Mouse (Mus musculus) brown adipose tissue, adult 24 weeks (tissue): ENCODE results near the gene Hbb-bh1. TPM values are rescaled to one million over a fixed set of nuclear protein-coding genes. Genes with fewer than 3 reads are reported as not detected.
"Not testable (repeated sequence)": the region's sequence is repeated elsewhere in the genome, so short reads cannot be mapped to it uniquely, and the experiment has no call there.

ENCODE experiments used
- H3K27ac ChIP-seq: fragments of 200-500 bp; replicated peaks from 2 replicates; pipeline ENCODE4 v1.5.1; 2012; ENCODE audit warnings: low read depth, mild to moderate bottlenecking, low read length
- H3K4me1 ChIP-seq: fragments of 200-500 bp; 2 replicates; pipeline ENCODE4 v1.6.1; 2012; ENCODE audit warnings: low read length, mixed read lengths; ENCODE audit not compliant: control insufficient read depth, insufficient read depth, insufficient read length
- H3K4me3 ChIP-seq: fragments of 200-500 bp; 2 replicates; pipeline ENCODE4 v1.5.1; 2012; ENCODE audit warnings: low read depth, mild to moderate bottlenecking, low read length, moderate library complexity; ENCODE audit not compliant: insufficient read depth
- polyA plus RNA-seq: library from polyadenylated mRNA; stranded (reverse); fragments of >200 nt; gene quantifications from 2 replicates; pipeline ENCODE4 v1.2.4, GENCODE M21; 2012; ENCODE audit not compliant: missing spikeins, insufficient read depth, insufficient read length

Gene Hbb-bh1
- polyA plus RNA-seq, 1 experiment = not detected

DNA sequence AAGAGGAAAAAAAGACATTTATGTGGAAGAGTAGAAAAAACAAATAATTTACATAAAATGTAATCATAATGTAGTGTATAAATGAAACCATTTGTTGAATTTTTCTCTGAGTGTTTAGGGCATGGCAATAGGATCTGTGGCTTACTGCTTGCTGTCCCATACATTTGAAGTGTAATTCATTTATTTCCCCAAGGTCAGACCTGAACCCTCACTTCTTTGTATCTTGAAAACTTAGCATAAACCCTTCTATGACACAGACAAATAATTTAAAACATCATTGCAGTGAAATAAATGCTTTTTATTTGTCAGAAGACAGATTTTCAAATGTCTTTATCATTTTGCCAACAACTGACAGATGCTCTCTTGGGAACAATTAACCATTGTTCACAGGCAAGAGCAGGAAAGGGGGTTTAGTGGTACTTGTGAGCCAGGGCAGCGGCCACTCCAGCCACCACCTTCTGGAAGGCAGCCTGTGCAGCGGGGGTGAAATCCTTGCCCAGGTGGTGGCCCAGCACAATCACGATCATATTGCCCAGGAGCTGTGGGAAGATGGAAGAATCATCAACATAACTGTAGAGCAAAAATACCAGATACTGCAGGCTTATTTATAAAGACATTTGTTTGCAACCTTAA, 16.6 kb downstream of the Hbb-bh1 start:
- Histone ChIP-seq H3K27ac (no peak overlapping the region), H3K4me1 (no peaks in the 10 kb centered on the region), H3K4me3 (no peak overlapping the region)

DNA sequence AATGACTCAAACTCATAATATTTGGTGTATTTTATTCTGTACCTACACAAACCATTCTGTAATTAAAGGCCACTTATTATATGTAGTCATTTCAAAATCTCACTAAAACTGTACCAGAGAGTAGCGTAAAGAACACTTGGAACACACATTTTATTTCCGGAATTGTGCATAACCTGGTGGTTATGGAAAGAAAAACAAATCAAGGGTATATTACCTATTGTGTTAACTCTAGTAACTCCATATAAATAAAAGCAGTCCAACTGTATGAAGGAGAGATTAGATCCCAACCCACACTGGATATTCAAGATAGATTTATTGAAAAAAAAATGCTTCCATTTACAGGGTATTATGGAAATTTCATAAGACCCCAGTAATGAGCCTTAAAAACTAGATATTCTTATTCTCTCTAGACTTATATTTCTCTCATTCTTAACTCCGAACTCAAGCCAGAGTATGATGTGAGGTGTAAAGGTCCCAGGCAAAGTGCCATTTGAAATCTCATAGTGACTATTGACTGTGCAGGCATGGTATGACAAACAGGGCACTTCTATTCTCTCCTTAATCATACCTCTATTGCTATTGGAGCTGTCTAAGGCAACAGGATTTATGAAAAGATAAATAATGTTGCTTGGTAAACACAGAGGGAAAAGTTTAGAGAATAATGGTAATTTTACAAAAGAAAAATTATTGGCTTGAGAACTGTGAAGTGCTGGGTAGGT, 17.3 kb downstream of the Hbb-bh1 start:
- Histone ChIP-seq H3K4me1 (no peaks in the 10 kb centered on the region), H3K4me3 (no peak overlapping the region), H3K27ac (no peak overlapping the region)

DNA sequence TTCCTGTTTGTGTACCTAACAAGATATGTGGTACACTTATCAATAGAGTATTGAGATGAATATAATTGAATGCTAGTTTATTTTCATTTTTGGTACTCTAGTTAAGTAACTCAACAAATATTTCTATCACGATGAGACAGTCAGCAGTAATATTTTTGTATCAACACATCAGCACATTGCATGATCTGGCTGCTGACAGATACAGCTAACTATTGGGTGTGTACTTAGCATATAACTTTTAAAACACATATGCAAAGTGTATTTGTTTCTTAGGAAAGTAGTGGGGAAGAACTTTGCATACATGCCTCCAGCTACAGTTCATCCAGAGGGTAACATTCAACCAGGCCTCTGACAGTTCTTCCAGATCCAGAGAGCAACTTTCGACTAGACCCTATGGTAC, 18.4 kb downstream of the Hbb-bh1 start:
- no peaks in the 10 kb centered on the region for H3K4me1 ChIP-seq
- no peak overlapping the region for H3K27ac ChIP-seq
- no peak overlapping the region for H3K4me3 ChIP-seq

DNA sequence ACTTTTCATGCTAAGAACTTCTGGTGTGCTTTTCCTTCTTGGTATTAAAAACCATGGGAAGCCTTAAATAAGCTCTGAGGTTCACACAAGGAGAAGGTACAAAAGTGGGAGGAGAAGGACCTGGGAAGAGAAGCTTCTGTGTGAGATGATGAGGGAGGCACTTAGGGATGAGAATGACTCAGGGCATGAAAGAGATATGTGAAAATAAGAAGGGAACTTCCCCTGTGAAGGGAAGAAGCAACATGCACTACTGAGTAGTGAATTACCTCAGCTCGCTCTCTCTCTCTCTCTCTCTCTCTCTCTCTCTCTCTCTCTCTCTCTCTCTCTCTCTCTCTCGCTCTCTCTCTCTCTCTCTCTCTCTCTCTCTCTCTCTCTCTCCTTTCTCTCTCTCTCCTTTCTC, 27.9 kb downstream of the Hbb-bh1 start:
- H3K4me1 ChIP-seq = not testable (repeated sequence)

DNA sequence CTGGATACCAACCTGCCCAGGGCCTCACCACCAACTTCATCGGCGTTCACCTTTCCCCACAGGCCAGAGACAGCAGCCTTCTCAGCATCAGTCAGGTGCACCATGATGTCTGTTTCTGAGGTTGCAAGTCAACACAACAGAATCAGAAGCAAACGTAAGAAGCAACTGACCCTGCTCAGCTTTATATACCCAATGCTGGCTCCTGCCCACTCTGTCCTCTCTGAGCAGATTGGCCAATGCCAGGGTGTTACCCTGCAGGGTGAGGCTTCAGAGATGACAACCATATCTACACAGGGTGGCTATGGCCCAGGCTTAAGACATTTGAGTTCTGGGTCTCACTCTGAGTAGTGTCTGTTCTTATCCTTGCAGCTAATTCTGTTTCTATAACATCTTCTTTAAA, 29.2 kb downstream of the Hbb-bh1 start, which contains the start of gene Hbb-bt:
Hbb-bt (minus strand) TSS at position 231 of the 400 bp plus-strand sequence.
- H3K4me1 ChIP-seq = no peaks in the 10 kb centered on the region
- H3K27ac ChIP-seq = no peak within 1 kb of the TSS

More for the DNA sequence above, 27.9 kb downstream of the Hbb-bh1 start:
- not testable (repeated sequence) for H3K27ac ChIP-seq, H3K4me3 ChIP-seq

DNA sequence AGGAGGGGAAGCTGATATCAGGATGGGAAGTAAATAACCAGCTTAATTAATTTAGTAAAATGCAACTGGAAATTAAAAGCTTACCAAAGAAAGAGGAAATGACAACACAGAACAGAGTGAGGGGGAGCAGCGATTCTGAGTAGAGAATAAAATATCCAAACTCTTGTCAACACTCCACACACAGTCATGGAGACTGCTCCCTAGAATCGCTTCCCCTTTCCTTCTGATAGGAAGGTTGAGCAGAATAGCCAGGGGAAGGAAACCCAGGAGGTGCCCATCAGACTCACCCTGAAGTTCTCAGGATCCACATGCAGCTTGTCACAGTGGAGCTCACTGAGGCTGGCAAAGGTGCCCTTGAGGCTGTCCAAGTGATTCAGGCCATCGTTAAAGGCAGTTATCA, 29.8 kb downstream of the Hbb-bh1 start:
- not testable (repeated sequence) for H3K4me3 ChIP-seq

More for the DNA sequence above, 29.2 kb downstream of the Hbb-bh1 start, which contains the start of gene Hbb-bt:
- H3K4me3 ChIP-seq = no peak within 1 kb of the TSS

DNA sequence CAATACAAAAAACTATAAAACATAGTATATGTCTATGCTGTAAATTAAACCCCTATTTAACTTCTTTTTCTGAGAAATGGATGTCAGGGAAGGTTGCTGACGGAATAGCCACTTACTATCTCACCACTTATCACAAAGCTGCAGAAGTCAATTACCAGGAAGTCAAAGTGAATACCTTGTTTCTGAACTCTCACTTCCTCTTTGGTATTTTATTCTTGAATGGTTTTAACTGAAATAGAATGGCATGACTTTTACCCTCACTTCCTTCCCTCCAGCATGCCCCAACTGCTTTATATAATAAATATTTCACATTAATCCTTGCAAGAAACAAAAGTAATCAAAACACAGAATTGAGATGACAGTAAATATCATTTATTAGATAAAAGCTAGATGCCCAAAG, 30.8 kb downstream of the Hbb-bh1 start:
- no peak overlapping the region for H3K27ac ChIP-seq
- no peak overlapping the region for H3K4me3 ChIP-seq
- no peaks in the 10 kb centered on the region for H3K4me1 ChIP-seq

More for the DNA sequence above, 29.8 kb downstream of the Hbb-bh1 start:
- not testable (repeated sequence) for H3K4me1 ChIP-seq, H3K27ac ChIP-seq

DNA sequence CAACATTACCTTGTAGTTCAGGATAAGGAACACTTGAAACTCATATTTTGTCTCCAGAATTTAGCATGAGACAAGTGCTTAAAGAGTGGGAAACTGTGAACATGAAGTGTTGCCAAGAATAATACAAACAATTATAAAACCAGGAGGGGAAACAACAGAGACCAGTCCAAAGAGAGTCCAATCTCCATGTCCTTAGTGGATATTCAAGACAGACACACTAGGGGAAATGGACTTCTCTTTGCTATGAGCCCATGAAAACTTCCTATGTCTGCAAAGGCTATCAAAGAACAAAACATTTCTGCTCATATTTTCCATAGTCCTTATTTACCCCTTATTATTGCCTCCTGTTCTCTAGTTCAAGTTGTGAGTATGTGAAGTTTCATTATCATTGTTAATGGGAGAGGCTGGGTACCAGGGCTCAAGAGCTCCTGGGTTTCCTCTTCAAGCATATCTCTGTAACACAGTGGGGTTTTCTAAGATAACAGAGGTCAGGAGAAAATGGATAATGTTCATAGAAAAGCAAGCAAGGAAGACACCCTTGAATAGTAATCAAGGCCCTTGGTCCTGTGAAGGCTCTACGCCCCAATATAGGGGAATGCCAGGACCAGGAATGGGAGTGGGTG, 31.6 kb downstream of the Hbb-bh1 start:
- H3K4me3 ChIP-seq = no peak overlapping the region
- H3K27ac ChIP-seq = no peak overlapping the region
- no peaks in the 10 kb centered on the region for H3K4me1 ChIP-seq

DNA sequence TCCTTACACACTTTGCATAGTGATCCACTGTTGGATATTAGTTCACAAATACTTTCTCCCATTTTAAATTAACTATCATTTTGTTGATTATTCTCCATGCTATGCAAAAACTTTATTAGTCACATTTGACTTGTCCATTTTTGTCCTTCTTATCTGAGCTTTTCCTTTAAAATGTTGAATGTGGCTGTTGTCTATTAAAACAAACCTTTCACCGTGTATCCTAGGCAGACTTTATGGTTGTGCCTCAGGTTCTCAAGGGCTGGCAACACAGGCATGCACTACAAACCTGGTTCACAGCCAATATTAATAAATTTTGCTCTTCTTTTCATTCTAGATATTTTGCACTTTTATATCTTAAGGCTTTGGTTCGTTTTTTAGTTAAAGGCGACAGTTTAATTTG, 32.2 kb downstream of the Hbb-bh1 start:
- Histone ChIP-seq H3K27ac (no peak overlapping the region), H3K4me1 (no peaks in the 10 kb centered on the region)

DNA sequence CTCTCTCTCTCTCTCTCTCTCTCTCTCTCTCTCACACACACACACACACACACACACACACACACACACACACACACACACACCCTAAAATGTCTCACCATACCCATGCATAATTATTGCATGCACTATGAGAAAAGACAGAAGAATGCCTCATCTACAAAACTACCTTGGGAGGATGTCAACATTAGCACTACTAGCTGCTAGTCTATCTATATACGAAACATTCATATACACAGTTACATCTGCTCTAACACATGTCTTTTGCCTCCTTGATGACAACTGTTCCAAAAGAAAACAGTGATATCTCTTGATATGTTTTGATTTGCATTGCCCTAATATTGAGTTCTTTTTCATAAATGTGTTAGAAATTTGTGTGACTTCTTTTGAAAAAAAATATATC, 32.7 kb downstream of the Hbb-bh1 start:
- no peak overlapping the region for H3K4me3 ChIP-seq
- H3K27ac ChIP-seq = no peak overlapping the region
- H3K4me1 ChIP-seq = no peaks in the 10 kb centered on the region

More for the DNA sequence above, 32.2 kb downstream of the Hbb-bh1 start:
- no peak overlapping the region for H3K4me3 ChIP-seq

DNA sequence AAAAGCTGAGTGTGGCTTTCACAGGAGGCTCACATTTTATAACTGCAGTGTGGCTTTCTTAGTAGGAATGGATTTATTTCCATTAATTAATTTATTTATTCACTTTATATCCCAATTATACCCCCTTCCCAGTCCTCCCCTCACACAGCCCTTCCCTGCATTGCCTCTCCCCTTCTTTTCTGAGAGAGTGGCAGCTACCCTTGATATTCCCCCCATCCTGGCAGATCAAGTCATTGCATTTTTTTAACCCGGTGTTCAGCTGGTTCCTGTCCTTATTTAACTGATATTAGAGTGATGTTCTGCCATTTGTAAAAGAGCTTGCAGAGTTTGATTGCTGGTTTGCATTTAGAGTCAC, 33.2 kb downstream of the Hbb-bh1 start:
- Histone ChIP-seq H3K4me1 (no peaks in the 10 kb centered on the region), H3K27ac (no peak overlapping the region), H3K4me3 (no peak overlapping the region)

DNA sequence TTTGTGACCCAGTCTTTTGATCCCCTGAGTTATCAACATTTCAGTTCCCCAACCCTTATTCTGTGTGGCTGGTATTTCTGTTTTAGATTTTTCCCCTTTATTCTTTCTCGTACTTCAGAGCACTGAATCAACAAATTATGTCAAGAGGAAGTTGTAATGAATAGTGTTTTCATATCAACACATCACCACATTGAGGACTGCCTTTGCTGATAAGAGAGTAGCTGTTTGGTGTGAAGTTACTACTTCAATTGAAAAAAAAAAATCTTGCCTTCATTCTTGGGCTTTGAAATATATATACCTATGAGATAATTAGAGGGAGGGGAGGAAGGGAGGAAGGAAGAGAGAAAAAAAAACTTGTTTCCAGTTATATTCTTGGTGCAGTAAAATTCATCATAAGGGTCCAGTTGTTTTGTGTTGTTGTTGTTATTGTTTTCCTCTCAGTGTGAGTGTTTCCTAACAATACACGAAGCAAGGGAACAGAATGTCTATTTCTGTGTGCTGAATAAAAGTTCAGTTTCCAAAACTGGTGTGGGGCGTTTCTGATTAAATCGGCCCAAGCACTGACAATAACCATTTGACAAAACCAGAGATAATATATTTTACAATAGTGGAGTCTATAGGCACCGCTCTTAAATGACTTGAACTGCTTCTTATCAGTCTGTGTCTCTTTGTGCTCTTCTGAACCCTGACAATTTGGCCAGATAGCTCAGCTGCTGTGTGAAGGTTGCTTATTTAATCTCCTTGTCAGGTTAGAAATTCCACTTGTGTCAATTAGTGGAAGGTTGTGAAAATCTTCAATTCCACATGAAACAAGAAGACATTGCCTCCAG, 33.8 kb downstream of the Hbb-bh1 start:
- no peak overlapping the region for H3K27ac ChIP-seq
- H3K4me1 ChIP-seq = no peaks in the 10 kb centered on the region
- no peak overlapping the region for H3K4me3 ChIP-seq

DNA sequence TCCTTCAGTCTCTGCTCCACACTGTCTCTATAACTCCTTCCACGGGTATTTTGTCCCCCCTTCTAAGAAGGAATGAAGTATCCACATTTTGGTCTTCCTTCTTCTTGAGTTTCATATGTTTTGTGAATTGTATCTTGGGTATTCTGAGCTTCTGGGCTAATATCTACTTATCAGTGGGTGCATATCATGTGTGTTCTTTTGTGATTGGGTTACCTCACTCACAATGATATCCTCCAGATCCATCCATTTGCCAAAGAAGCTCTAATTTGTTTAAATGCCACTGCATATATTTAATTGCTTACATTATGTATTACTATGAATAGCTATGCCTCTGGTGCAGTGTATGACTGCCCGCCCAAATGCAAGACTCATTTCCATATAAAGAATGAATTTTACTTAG, 34.8 kb downstream of the Hbb-bh1 start:
- H3K4me3 ChIP-seq, H3K27ac ChIP-seq, H3K4me1 ChIP-seq: not testable (repeated sequence)

DNA sequence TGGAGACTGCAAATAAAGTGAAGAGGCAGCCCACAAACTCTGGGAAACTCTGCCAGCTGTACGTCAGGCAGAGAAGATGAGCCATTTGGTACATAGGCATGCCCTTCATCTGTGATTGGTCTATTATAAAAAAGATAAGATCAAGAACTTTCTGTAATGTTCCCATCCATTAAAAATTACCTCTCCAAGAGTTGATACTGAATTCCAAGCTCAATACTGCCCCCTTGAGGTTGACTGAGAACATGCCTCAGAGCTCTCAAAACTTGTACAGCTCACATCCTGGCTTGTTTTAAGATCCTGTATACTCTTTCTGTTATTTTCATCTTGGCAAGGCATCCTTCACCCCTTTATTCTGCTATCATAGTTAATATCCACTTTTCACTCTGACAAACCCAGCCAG, 36.1 kb downstream of the Hbb-bh1 start:
- H3K4me3 ChIP-seq = no peak overlapping the region
- H3K27ac ChIP-seq = no peak overlapping the region
- H3K4me1 ChIP-seq = no peaks in the 10 kb centered on the region
